In genomic region chr1:151128955-151129354, GRCm38 (mm10) we compare ENCODE assay signal across 25 mouse cellular contexts. TPM values are rescaled to one million over a fixed set of nuclear protein-coding genes. Genes with fewer than 3 reads are reported as not detected.
DNase-seq lines count a peak whose midpoint lies in the region; ATAC-seq lines count a peak whose summit lies in the region.
"Had no signal": no experiment of that assay in that cellular context is flagged by ENCODE, and none has a peak within 500 bp of the region (broad histone marks: within the 10 kb centered on the region; RNA-seq: fewer than 3 reads in every experiment).

No protein-coding gene starts in this region.

- no peak overlapping the region for H3K4me2 ChIP-seq in intestine, embryonic 16.5 days (ENCODE audit: low read depth, low read length)
- no peak overlapping the region for H3K4me2 ChIP-seq in intestine, embryonic 15.5 days (replicated peaks)
- H3K4me2 ChIP-seq in liver, embryonic 11.5 days: no peak overlapping the region
- H3K4me2 ChIP-seq: forebrain, embryonic 13.5 days; hindbrain, embryonic 15.5 days; stomach, embryonic 15.5 days had no signal

- H3K36me3 ChIP-seq in heart, embryonic 10.5 days: no peaks in the 10 kb centered on the region
- no peaks in the 10 kb centered on the region for H3K36me3 ChIP-seq in intestine, embryonic 16.5 days (ENCODE audit: control insufficient read depth, insufficient read depth, low read length)
- no peaks in the 10 kb centered on the region for H3K36me3 ChIP-seq in intestine, embryonic 15.5 days
- no peaks in the 10 kb centered on the region for H3K36me3 ChIP-seq in liver, embryonic 11.5 days (ENCODE audit: control insufficient read depth, insufficient read depth, low read length)
- H3K36me3 ChIP-seq: hindbrain, embryonic 15.5 days; stomach, embryonic 15.5 days had no signal

- H3K9ac ChIP-seq in intestine, embryonic 16.5 days (ENCODE audit: low read depth, low read length): no peak overlapping the region
- H3K9ac ChIP-seq in intestine, embryonic 15.5 days: no peak overlapping the region
- no peak overlapping the region for H3K9ac ChIP-seq in liver, embryonic 11.5 days (ENCODE audit: low read depth, low read length)
- H3K9ac ChIP-seq: forebrain, embryonic 13.5 days; hindbrain, embryonic 15.5 days; stomach, embryonic 15.5 days had no signal

- peak overlapping the region; percentile 81 for H3K27ac ChIP-seq in heart, embryonic 10.5 days
- peak overlapping the region; percentile 54; the same call in 1 of the 2 replicates for H3K27ac ChIP-seq in intestine, embryonic 16.5 days (ENCODE audit: low read length)
- H3K27ac ChIP-seq in intestine, embryonic 15.5 days: no peak overlapping the region
- no peak overlapping the region for H3K27ac ChIP-seq in liver, embryonic 11.5 days (ENCODE audit: low read depth, low read length)
- H3K27ac ChIP-seq: forebrain, embryonic 13.5 days; hindbrain, embryonic 15.5 days; stomach, embryonic 15.5 days had no signal

- H3K9me3 ChIP-seq in heart, embryonic 10.5 days: no peaks in the 10 kb centered on the region
- no peaks in the 10 kb centered on the region for H3K9me3 ChIP-seq in intestine, embryonic 16.5 days (ENCODE audit: control insufficient read depth, low read length)
- no peaks in the 10 kb centered on the region for H3K9me3 ChIP-seq in intestine, embryonic 15.5 days
- no peaks in the 10 kb centered on the region for H3K9me3 ChIP-seq in liver, embryonic 11.5 days (ENCODE audit: control insufficient read depth, low read length)
- H3K9me3 ChIP-seq: forebrain, embryonic 13.5 days; hindbrain, embryonic 15.5 days; stomach, embryonic 15.5 days had no signal

- H3K4me3 ChIP-seq in heart, embryonic 10.5 days: no peak overlapping the region
- H3K4me3 ChIP-seq in intestine, embryonic 16.5 days (ENCODE audit: low read length): no peak overlapping the region
- H3K4me3 ChIP-seq in intestine, embryonic 15.5 days (replicated peaks): no peak overlapping the region
- H3K4me3 ChIP-seq in liver, embryonic 11.5 days (ENCODE audit: low read depth, low read length): no peak overlapping the region
- H3K4me3 ChIP-seq: erythroblast, embryonic 14.5 days; forebrain, embryonic 13.5 days; hindbrain, embryonic 15.5 days; stomach, embryonic 15.5 days had no signal

- H3K27me3 ChIP-seq in heart, embryonic 10.5 days (ENCODE audit: insufficient read depth, poor library complexity, severe bottlenecking): no peaks in the 10 kb centered on the region
- no peaks in the 10 kb centered on the region for H3K27me3 ChIP-seq in intestine, embryonic 16.5 days (replicated peaks; ENCODE audit: control insufficient read depth, insufficient read depth, low read length)
- H3K27me3 ChIP-seq in intestine, embryonic 15.5 days (replicated peaks): no peaks in the 10 kb centered on the region
- no peaks in the 10 kb centered on the region for H3K27me3 ChIP-seq in liver, embryonic 11.5 days (replicated peaks; ENCODE audit: control insufficient read depth, insufficient read depth, low read length)
- H3K27me3 ChIP-seq: forebrain, embryonic 13.5 days; hindbrain, embryonic 15.5 days; stomach, embryonic 15.5 days had no signal

- ATAC-seq in intestine, embryonic 16.5 days: peak; percentile 16; the same call in 1 of the 2 replicates
- ATAC-seq in intestine, embryonic 15.5 days: no peak
- peak; percentile 78 for ATAC-seq in liver, embryonic 11.5 days (replicated peaks; ENCODE audit: low FRiP score)
- peak; percentile 54 for ATAC-seq in megakaryocyte progenitor cell, adult 5-6 weeks (replicated peaks; ENCODE audit: poor library complexity)
- ATAC-seq: forebrain, embryonic 13.5 days had no signal

- DNase-seq in heart, embryonic 10.5 days (ENCODE audit: low spot score): no peak
- DNase-seq in heart, adult 8-10 months (ENCODE audit: low spot score): no peak
- DNase-seq in liver, embryonic 11.5 days (ENCODE audit: low spot score): no peak
- DNase-seq in thymus, postnatal 4 days: no peak
- DNase-seq in cerebellum, postnatal 4 days (ENCODE audit: low spot score in 2 of 2): no peak
- DNase-seq: cerebellum, adult 8-10 months; gastrocnemius, postnatal 10 days; kidney, adult 8-10 months; kidney, postnatal 14 days; lung, adult 18-20 months; thymus, adult 2 months had no signal

- peaks cover 41% of the 10 kb centered on the region for H3K4me1 ChIP-seq in heart, embryonic 10.5 days
- H3K4me1 ChIP-seq in intestine, embryonic 16.5 days (ENCODE audit: control insufficient read depth, insufficient read depth, low read length): no peaks in the 10 kb centered on the region
- H3K4me1 ChIP-seq in intestine, embryonic 15.5 days (replicated peaks): no peaks in the 10 kb centered on the region
- peaks cover 27% of the 10 kb centered on the region for H3K4me1 ChIP-seq in liver, embryonic 11.5 days (replicated peaks; ENCODE audit: control insufficient read depth, insufficient read depth, low read length)
- H3K4me1 ChIP-seq: forebrain, embryonic 13.5 days; hindbrain, embryonic 15.5 days; stomach, embryonic 15.5 days had no signal

RNA-seq across cellular contexts. Expression of gene Gm47985, which starts 53.4 kb away (rescaled TPM):
- 0.93 and 1.5 TPM in 2 replicates for polyA plus RNA-seq in heart, embryonic 10.5 days (2016; fragmentation: Nextera tagmentation; extraction: Ambion mirVana)
- 1 to 10 TPM in 1 of 4 experiments, under 1 TPM in 2, not detected in 1; 0.60 to 1.2 (median 0.63) TPM for total RNA-seq in heart, adult 8-10 months (2022)
- polyA plus RNA-seq in intestine, embryonic 16.5 days (2015; fragmentation: Nextera tagmentation; extraction: Ambion mirVana): 0.26 and 0.32 TPM in 2 replicates
- not detected in 2 replicates for polyA plus RNA-seq in intestine, embryonic 15.5 days (2015; fragmentation: Nextera tagmentation; extraction: Ambion mirVana)
- polyA plus RNA-seq in liver, embryonic 11.5 days (2014; fragmentation: Nextera tagmentation; extraction: Ambion mirVana): 1.7 and 1.9 TPM in 2 replicates
- 0.20 TPM in 1 of 2 replicates, not detected in the other for total RNA-seq in megakaryocyte progenitor cell, adult 5-6 weeks (2015)
- total RNA-seq in megakaryocyte progenitor cell, adult 5-6 weeks (2017): not detected in 2 replicates
- total RNA-seq: adrenal gland, adult 18-20 months; left cerebral cortex, postnatal 36 days; midbrain, postnatal 0 days; neutrophil, adult 5-6 weeks had no signal
- polyA plus RNA-seq: cortical plate, adult 2 months; erythroblast, embryonic 14.5 days; heart, embryonic 14.5 days; hindbrain, embryonic 15.5 days; midbrain, postnatal 0 days; urinary bladder, adult 2 months had no signal

Comparison
In these comparisons a context has a peak if more than half of its experiments do, and no peak if none do; other contexts are left out.
1. H3K27ac ChIP-seq: peak in heart, embryonic 10.5 days (single experiment) and intestine, embryonic 16.5 days (single experiment); none in intestine, embryonic 15.5 days (single experiment) and liver, embryonic 11.5 days (single experiment).